Mouse (Mus musculus): ENCODE data around the gene Irf1.

DNA sequence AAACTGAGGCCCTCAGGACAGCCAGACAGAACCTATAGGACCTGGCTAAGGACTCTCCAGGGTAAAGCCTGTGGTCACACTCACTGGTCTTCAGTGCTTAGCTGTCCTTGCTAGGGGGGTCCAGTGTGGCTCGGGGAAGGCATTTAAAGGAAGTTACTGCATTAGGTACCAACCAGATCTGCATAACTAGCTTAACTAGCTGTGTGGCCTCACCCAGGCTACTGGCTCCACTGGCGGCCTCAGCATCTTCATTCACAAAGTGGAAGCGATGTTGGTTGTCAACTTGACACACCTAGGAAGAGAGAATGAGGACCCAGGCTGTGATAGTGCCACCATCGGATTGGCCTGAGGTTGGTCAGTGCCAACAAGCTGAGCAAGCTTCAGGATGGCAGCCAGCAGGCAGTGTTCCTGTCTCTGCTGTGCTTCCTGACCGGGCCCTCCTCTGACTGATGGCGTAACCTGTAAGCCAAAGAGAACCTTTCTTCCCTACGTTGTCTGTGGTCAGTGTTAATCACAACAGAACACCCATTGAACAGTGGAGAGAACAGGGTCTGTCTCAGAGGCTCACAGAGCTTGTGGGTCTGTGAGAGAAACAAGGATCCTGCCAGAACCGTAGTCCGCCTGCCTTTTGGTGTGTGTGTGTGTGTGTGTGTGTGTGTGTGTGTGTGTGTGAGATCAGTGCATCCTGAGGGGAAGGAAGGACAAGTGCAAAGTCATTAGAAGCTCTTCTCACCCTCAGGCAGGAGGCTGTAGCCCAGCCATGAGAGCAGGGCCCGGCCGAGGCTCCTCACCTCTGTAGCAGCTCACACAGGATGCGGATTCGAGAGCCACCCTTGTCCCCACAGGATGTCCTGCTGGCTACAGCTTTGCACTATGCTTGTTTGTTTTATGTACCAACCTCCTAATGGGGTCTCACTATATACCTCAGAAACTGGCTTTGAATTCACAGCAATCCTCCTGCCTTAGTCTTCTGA lies 16.5 kb downstream of the Irf1 start:
- TF ChIP-seq POLR2A (IDR thresholded peaks at IDR 0.05; ENCODE audit: low read depth, low read length) (no peak), CTCF (IDR thresholded peaks at IDR 0.05; ENCODE audit: extremely low read depth, insufficient read depth, insufficient read length, insufficient replicate concordance) (no peak)

Measured in spleen, adult 2 months (tissue).